Mouse (Mus musculus) liver, postnatal 0 days (tissue): ENCODE measurements at regions not wholly inside any gene's neighbourhood (a gene's known extent, or its start where the extent isn't known, plus 50 kb on each side); places are given as distances from the start of the nearest gene placed in this dataset.

Experiments
- ATAC-seq: fragments of 200-750 bp; cut with Nextera tagmentation; 2 replicates; pipeline ENCODE4 v1.8.0; 2017; ENCODE audit warnings: mild to moderate bottlenecking, moderate library complexity
- DNase-seq: peaks from one replicate; pipeline ENCODE4 v3.0.0-alpha.2; 2016
- H3K27ac ChIP-seq: fragments of 300-500 bp; sonication (generic); 2 replicates; pipeline ENCODE4 v1.5.1; 2014; ENCODE audit warnings: antibody characterized with exemption, moderate library complexity, mild to moderate bottlenecking, low read depth
- H3K27me3 ChIP-seq: fragments of 300-500 bp; sonication (generic); 2 replicates; pipeline ENCODE4 v1.6.1; 2014; ENCODE audit warnings: low read length, control low read depth, mixed read lengths; ENCODE audit not compliant: insufficient read depth
- H3K36me3 ChIP-seq: fragments of 300-500 bp; sonication (generic); replicated peaks from 2 replicates; pipeline ENCODE4 v1.6.1; 2014; ENCODE audit warnings: mild to moderate bottlenecking, control low read depth, low read length, moderate library complexity, mixed read lengths; ENCODE audit not compliant: insufficient read depth
- H3K4me1 ChIP-seq: fragments of 300-500 bp; sonication (generic); 2 replicates; pipeline ENCODE4 v1.6.1; 2014; ENCODE audit warnings: antibody characterized with exemption, mild to moderate bottlenecking, control low read depth; ENCODE audit not compliant: insufficient read depth
- H3K4me2 ChIP-seq: fragments of 300-500 bp; sonication (generic); 2 replicates; pipeline ENCODE4 v1.6.1; 2014; ENCODE audit warnings: low read depth, mild to moderate bottlenecking, low read length, moderate library complexity, mixed read lengths
- H3K4me3 ChIP-seq: fragments of 300-500 bp; sonication (generic); 2 replicates; pipeline ENCODE4 v1.5.1; 2014; ENCODE audit warnings: low read depth, low read length
- H3K9ac ChIP-seq: fragments of 300-500 bp; sonication (generic); replicated peaks from 2 replicates; pipeline ENCODE4 v1.6.1; 2014; ENCODE audit warnings: mild to moderate bottlenecking, moderate library complexity
- H3K9me3 ChIP-seq: fragments of 300-500 bp; sonication (generic); 2 replicates; pipeline ENCODE4 v1.6.1; 2016; ENCODE audit warnings: mild to moderate bottlenecking, control low read depth, low read length, mixed read lengths
- CTCF ChIP-seq: sonication (generic); IDR thresholded peaks from 2 replicates; pipeline ENCODE4 v1.5.1; 2016; ENCODE audit warnings: antibody characterized with exemption, low read depth
- EP300 ChIP-seq: IDR thresholded peaks from 2 replicates; pipeline ENCODE4 v1.6.1; 2016; ENCODE audit warnings: antibody characterized with exemption, low read depth, mild to moderate bottlenecking
- whole genome bisulfite sequencing: fragments of 180-500 bp; shearing (Covaris S2); extraction: QIAGEN DNeasy Blood & Tissue Kit; methylation state at CpG from one replicate; pipeline ENCODE4 v1.1.7; 2014; ENCODE audit not compliant: insufficient replicate concordance; 5-methylcytosine and 5-hydroxymethylcytosine counted together

GRCm38 (mm10) chr4:142410596-142411573 lies 171.7 kb upstream of the Kazn start:
- Histone ChIP-seq H3K4me2 (no peak overlapping the region), H3K4me1 (no peaks in the 10 kb centered on the region), H3K27me3 (no peaks in the 10 kb centered on the region), H3K9ac (no peak overlapping the region), H3K36me3 (no peaks in the 10 kb centered on the region), H3K4me3 (no peak overlapping the region), H3K27ac (no peak overlapping the region), H3K9me3 (no peaks in the 10 kb centered on the region)
- no peak for ATAC-seq
- no peak for DNase-seq
- 83% methylated on average over 26 of the region's 26 CpGs for WGBS
- TF ChIP-seq CTCF (no peak), EP300 (no peak)

DNA sequence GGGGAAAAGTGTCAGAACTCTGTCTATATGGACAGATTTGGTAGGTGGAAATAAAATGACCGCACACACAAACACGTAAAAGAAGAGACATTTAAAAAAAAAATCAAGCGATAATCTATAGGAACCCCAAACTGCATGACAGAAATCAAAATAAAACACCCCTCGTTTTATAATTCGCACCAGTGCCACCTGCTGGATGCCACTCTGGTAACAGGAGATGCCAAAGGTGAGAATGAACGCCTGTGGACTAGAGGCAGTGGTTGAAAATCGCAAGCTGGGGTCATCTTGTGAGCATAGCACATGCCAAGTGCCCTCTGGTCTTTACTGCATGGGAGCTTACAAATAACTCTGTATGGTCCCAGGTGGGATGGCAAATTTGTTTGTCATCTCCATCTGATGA lies 158.7 kb upstream of the Kazn start:
- H3K27ac ChIP-seq: no peak overlapping the region
- WGBS: 60% methylated on average over 7 of the region's 7 CpGs
- no peaks in the 10 kb centered on the region for H3K4me1 ChIP-seq
- TF ChIP-seq CTCF (no peak), EP300 (no peak)
- DNase-seq: no peak
- H3K9me3 ChIP-seq: no peaks in the 10 kb centered on the region
- no peak for ATAC-seq
- no peaks in the 10 kb centered on the region for H3K36me3 ChIP-seq
- H3K27me3 ChIP-seq: no peaks in the 10 kb centered on the region
- no peak overlapping the region for H3K9ac ChIP-seq
- H3K4me2 ChIP-seq: no peak overlapping the region
- no peak overlapping the region for H3K4me3 ChIP-seq

DNA sequence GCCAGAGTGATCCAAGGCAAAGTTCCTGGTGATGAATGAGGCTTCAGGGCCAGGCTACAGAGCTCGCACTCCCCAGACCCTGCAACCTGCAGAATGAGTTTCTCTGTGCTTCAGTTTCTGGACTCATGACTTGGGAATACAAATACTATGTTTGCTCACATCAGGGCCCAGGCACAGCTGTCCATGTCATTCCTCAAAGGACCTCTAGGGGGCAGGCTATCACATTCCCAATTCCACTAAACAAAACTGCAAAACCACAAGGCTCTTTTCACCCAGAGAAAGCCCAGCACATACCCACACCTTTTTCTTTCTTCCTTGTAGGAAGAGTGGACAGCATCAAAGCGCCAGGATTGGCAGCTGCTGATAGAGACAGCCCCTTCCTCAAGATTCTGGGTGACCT lies 153.7 kb upstream of the Kazn start:
- Histone ChIP-seq H3K27me3 (no peaks in the 10 kb centered on the region), H3K27ac (no peak overlapping the region), H3K4me1 (no peaks in the 10 kb centered on the region), H3K9me3 (no peaks in the 10 kb centered on the region), H3K4me2 (no peak overlapping the region), H3K4me3 (no peak overlapping the region), H3K9ac (no peak overlapping the region), H3K36me3 (no peaks in the 10 kb centered on the region)
- DNase-seq (peak; percentile 18), ATAC-seq (no peak)
- TF ChIP-seq CTCF: peak; percentile 61
- TF ChIP-seq EP300: no peak
- 58% methylated on average over 2 of the region's 2 CpGs for WGBS

DNA sequence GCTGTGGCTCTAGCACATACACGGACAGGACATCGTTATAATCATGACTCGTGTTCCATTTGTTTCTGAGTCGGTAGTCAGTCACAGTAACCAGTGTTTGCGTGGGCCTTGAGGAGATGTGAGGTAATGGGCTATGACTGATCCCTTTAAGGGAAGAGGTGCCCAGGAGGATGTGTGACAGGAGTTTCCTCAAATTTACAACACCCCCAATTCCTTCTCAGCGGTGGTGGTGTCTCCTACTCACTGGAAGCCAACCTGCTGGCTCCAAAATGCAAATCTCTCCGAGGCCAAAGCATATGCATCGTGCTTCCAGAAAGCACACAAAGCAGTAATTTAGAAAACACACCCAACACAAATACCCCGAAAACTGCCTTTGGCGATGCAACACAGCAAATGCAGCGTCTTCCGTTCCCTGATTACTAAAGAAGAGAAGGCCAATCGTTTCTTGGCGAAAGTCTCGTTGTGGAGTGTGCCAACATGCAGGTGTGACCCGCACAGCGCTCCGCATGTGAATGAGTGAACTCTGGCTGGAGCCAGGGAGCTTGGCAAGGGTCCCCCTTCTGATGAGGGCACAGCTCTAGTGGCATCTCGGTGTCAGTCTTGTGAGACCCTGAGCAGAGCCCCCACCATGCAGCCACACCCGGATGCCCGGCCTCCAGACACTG lies 151.5 kb upstream of the Kazn start:
- Histone ChIP-seq H3K4me1 (no peaks in the 10 kb centered on the region), H3K9me3 (no peaks in the 10 kb centered on the region), H3K4me3 (no peak overlapping the region), H3K27me3 (no peaks in the 10 kb centered on the region), H3K27ac (no peak overlapping the region), H3K4me2 (no peak overlapping the region), H3K9ac (no peak overlapping the region), H3K36me3 (no peaks in the 10 kb centered on the region)
- WGBS: 77% methylated on average over 21 of the region's 21 CpGs
- TF ChIP-seq EP300 (no peak), CTCF (no peak)
- no peak for DNase-seq
- no peak for ATAC-seq

- no peak overlapping the region for H3K27ac ChIP-seq
- H3K4me3 ChIP-seq: no peak overlapping the region
- peak; percentile 30 for TF ChIP-seq CTCF
- TF ChIP-seq EP300: no peak
- ATAC-seq (no peak), DNase-seq (no peak)
- no peaks in the 10 kb centered on the region for H3K27me3 ChIP-seq
- no peaks in the 10 kb centered on the region for H3K36me3 ChIP-seq
- H3K9ac ChIP-seq: no peak overlapping the region
- H3K4me2 ChIP-seq: no peak overlapping the region
- WGBS: 62% methylated on average over 6 of the region's 6 CpGs
- no peaks in the 10 kb centered on the region for H3K9me3 ChIP-seq
- H3K4me1 ChIP-seq: no peaks in the 10 kb centered on the region
Measured at GRCm38 (mm10) chr4:142388476-142388875, 149.3 kb upstream of the Kazn start.

DNA sequence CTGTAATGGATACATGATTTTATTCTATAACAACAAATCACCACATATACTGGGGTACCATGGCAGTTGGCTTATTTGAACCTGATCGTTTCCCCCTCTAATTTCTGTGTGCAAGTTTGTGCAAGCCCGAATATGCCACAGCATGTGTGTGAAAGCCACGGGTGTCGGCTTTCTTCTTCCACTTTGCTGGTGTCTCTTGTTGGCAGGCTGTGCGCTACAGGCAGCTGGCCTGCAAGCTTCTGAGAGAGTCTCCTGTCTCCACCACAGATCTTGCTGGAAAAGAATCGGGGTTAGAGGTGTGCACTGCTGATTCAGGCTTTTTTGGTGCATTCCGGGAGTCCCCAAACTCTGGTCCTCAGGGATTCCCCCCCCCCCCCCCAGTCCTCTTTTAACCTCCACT lies 142.0 kb upstream of the Kazn start:
- ATAC-seq: no peak
- no peak overlapping the region for H3K4me2 ChIP-seq
- no peaks in the 10 kb centered on the region for H3K27me3 ChIP-seq
- H3K9me3 ChIP-seq: no peaks in the 10 kb centered on the region
- no peak overlapping the region for H3K4me3 ChIP-seq
- no peak overlapping the region for H3K27ac ChIP-seq
- H3K4me1 ChIP-seq: no peaks in the 10 kb centered on the region
- TF ChIP-seq EP300 (no peak), CTCF (no peak)
- no peaks in the 10 kb centered on the region for H3K36me3 ChIP-seq
- DNase-seq: no peak
- 80% methylated on average over 7 of the region's 7 CpGs for WGBS
- no peak overlapping the region for H3K9ac ChIP-seq
